Mouse (Mus musculus): ENCODE measurements around the gene Satb1. TPM values are rescaled to one million over a fixed set of nuclear protein-coding genes. Genes with fewer than 3 reads are reported as not detected.

Gene Satb1
- polyA plus RNA-seq, 1 experiment = 0.03 TPM

GRCm38 (mm10) chr17:51787955-51788354, 45.1 kb downstream of the Satb1 start:
- H3K27me3 ChIP-seq (ENCODE audit: control insufficient read depth) = no peaks in the 10 kb centered on the region
- no peak overlapping the region for H3K4me3 ChIP-seq (replicated peaks)
- no peaks in the 10 kb centered on the region for H3K9me3 ChIP-seq (ENCODE audit: control insufficient read depth, low read length)
- TF ChIP-seq GATA1 (IDR thresholded peaks at IDR 0.05; ENCODE audit: low read length) = no peak
- TF ChIP-seq TAL1 (IDR thresholded peaks at IDR 0.05; ENCODE audit: low read length) = no peak
- no peaks in the 10 kb centered on the region for H3K36me3 ChIP-seq (ENCODE audit: control insufficient read depth)
- H3K4me1 ChIP-seq (ENCODE audit: control insufficient read depth) = no peaks in the 10 kb centered on the region

- H3K4me1 ChIP-seq (ENCODE audit: control insufficient read depth) = no peaks in the 10 kb centered on the region
- TF ChIP-seq GATA1 (IDR thresholded peaks at IDR 0.05; ENCODE audit: low read length) (no peak), TAL1 (IDR thresholded peaks at IDR 0.05; ENCODE audit: low read length) (no peak)
Observed at GRCm38 (mm10) chr17:51786050-51786449, 47.0 kb downstream of the Satb1 start.

GRCm38 (mm10) chr17:51784935-51785334, 48.2 kb downstream of the Satb1 start:
- no peaks in the 10 kb centered on the region for H3K9me3 ChIP-seq (ENCODE audit: control insufficient read depth, low read length)
- H3K36me3 ChIP-seq (ENCODE audit: control insufficient read depth) = no peaks in the 10 kb centered on the region
- H3K4me3 ChIP-seq (replicated peaks) = no peak overlapping the region
- H3K4me1 ChIP-seq (ENCODE audit: control insufficient read depth) = no peaks in the 10 kb centered on the region
- H3K27me3 ChIP-seq (ENCODE audit: control insufficient read depth) = no peaks in the 10 kb centered on the region
- TF ChIP-seq TAL1 (IDR thresholded peaks at IDR 0.05; ENCODE audit: low read length) (no peak), GATA1 (IDR thresholded peaks at IDR 0.05; ENCODE audit: low read length) (no peak)

More at GRCm38 (mm10) chr17:51786050-51786449, 47.0 kb downstream of the Satb1 start:
- no peaks in the 10 kb centered on the region for H3K36me3 ChIP-seq (ENCODE audit: control insufficient read depth)
- no peaks in the 10 kb centered on the region for H3K9me3 ChIP-seq (ENCODE audit: control insufficient read depth, low read length)
- H3K4me3 ChIP-seq (replicated peaks) = no peak overlapping the region
- no peaks in the 10 kb centered on the region for H3K27me3 ChIP-seq (ENCODE audit: control insufficient read depth)

- H3K4me3 ChIP-seq (replicated peaks) = no peak overlapping the region
- H3K4me1 ChIP-seq (ENCODE audit: control insufficient read depth) = no peaks in the 10 kb centered on the region
- no peaks in the 10 kb centered on the region for H3K36me3 ChIP-seq (ENCODE audit: control insufficient read depth)
- no peaks in the 10 kb centered on the region for H3K9me3 ChIP-seq (ENCODE audit: control insufficient read depth, low read length)
- H3K27me3 ChIP-seq (ENCODE audit: control insufficient read depth) = no peaks in the 10 kb centered on the region
- TF ChIP-seq TAL1 (IDR thresholded peaks at IDR 0.05; ENCODE audit: low read length) = no peak
- TF ChIP-seq GATA1 (IDR thresholded peaks at IDR 0.05; ENCODE audit: low read length) = no peak
Observed at GRCm38 (mm10) chr17:51783591-51784279, 49.4 kb downstream of the Satb1 start.

GRCm38 (mm10) chr17:51780036-51780435, 53.1 kb downstream of the Satb1 start:
- Histone ChIP-seq H3K9me3 (ENCODE audit: control insufficient read depth, low read length) (no peaks in the 10 kb centered on the region), H3K4me3 (replicated peaks) (no peak overlapping the region), H3K4me1 (ENCODE audit: control insufficient read depth) (no peaks in the 10 kb centered on the region), H3K27me3 (ENCODE audit: control insufficient read depth) (no peaks in the 10 kb centered on the region), H3K36me3 (ENCODE audit: control insufficient read depth) (no peaks in the 10 kb centered on the region)
- TF ChIP-seq GATA1 (IDR thresholded peaks at IDR 0.05; ENCODE audit: low read length) = no peak
- no peak for TF ChIP-seq TAL1 (IDR thresholded peaks at IDR 0.05; ENCODE audit: low read length)

GRCm38 (mm10) chr17:51778961-51779360, 54.1 kb downstream of the Satb1 start:
- H3K36me3 ChIP-seq (ENCODE audit: control insufficient read depth) = no peaks in the 10 kb centered on the region
- H3K4me1 ChIP-seq (ENCODE audit: control insufficient read depth) = no peaks in the 10 kb centered on the region
- no peaks in the 10 kb centered on the region for H3K27me3 ChIP-seq (ENCODE audit: control insufficient read depth)
- H3K9me3 ChIP-seq (ENCODE audit: control insufficient read depth, low read length) = no peaks in the 10 kb centered on the region
- H3K4me3 ChIP-seq (replicated peaks) = no peak overlapping the region
- no peak for TF ChIP-seq GATA1 (IDR thresholded peaks at IDR 0.05; ENCODE audit: low read length)
- no peak for TF ChIP-seq TAL1 (IDR thresholded peaks at IDR 0.05; ENCODE audit: low read length)

- Histone ChIP-seq H3K4me1 (ENCODE audit: control insufficient read depth) (no peaks in the 10 kb centered on the region), H3K27me3 (ENCODE audit: control insufficient read depth) (no peaks in the 10 kb centered on the region), H3K36me3 (ENCODE audit: control insufficient read depth) (no peaks in the 10 kb centered on the region), H3K4me3 (replicated peaks) (no peak overlapping the region), H3K9me3 (ENCODE audit: control insufficient read depth, low read length) (no peaks in the 10 kb centered on the region)
- TF ChIP-seq GATA1 (IDR thresholded peaks at IDR 0.05; ENCODE audit: low read length) (no peak), TAL1 (IDR thresholded peaks at IDR 0.05; ENCODE audit: low read length) (no peak)
Observed at GRCm38 (mm10) chr17:51777813-51778212, 55.3 kb downstream of the Satb1 start.

GRCm38 (mm10) chr17:51775070-51775881, 57.8 kb downstream of the Satb1 start:
- H3K9me3 ChIP-seq (ENCODE audit: control insufficient read depth, low read length) = no peaks in the 10 kb centered on the region
- TF ChIP-seq GATA1 (IDR thresholded peaks at IDR 0.05; ENCODE audit: low read length) (no peak), TAL1 (IDR thresholded peaks at IDR 0.05; ENCODE audit: low read length) (no peak)
- H3K4me3 ChIP-seq (replicated peaks) = no peak overlapping the region
- no peaks in the 10 kb centered on the region for H3K4me1 ChIP-seq (ENCODE audit: control insufficient read depth)
- H3K36me3 ChIP-seq (ENCODE audit: control insufficient read depth) = no peaks in the 10 kb centered on the region
- no peaks in the 10 kb centered on the region for H3K27me3 ChIP-seq (ENCODE audit: control insufficient read depth)

- Histone ChIP-seq H3K36me3 (ENCODE audit: control insufficient read depth) (no peaks in the 10 kb centered on the region), H3K27me3 (ENCODE audit: control insufficient read depth) (no peaks in the 10 kb centered on the region), H3K9me3 (ENCODE audit: control insufficient read depth, low read length) (no peaks in the 10 kb centered on the region), H3K4me1 (ENCODE audit: control insufficient read depth) (no peaks in the 10 kb centered on the region), H3K4me3 (replicated peaks) (no peak overlapping the region)
- no peak for TF ChIP-seq TAL1 (IDR thresholded peaks at IDR 0.05; ENCODE audit: low read length)
- TF ChIP-seq GATA1 (IDR thresholded peaks at IDR 0.05; ENCODE audit: low read length) = no peak
Observed at GRCm38 (mm10) chr17:51763600-51763999, 69.5 kb downstream of the Satb1 start.
